In genomic region chr19:43730037-43730428, GRCm38 (mm10) we compare ENCODE assay signal across 8 mouse cellular contexts. TPM values are rescaled to one million over a fixed set of nuclear protein-coding genes. Genes with fewer than 3 reads are reported as not detected.
DNase-seq lines count a peak whose midpoint lies in the region; ATAC-seq and TF ChIP-seq lines count a peak whose summit lies in the region.

No protein-coding gene starts in this region.

- no peak for TF ChIP-seq EP300 in heart, adult 2 months (IDR thresholded peaks at IDR 0.05; ENCODE audit: insufficient read depth, low read depth, low read length)

- intact Hi-C loops in heart, adult 2 months (cut with DNase I), result no loop called here
- intact Hi-C loops in heart, postnatal 25 days (cut with DNase I), result no loop called here

- H3K9me3 ChIP-seq in hindbrain, embryonic 14.5 days (ENCODE audit: control insufficient read depth, low read length), result no peaks in the 10 kb centered on the region
- H3K9me3 ChIP-seq in midbrain, embryonic 14.5 days (ENCODE audit: control insufficient read depth, low read length), result no peaks in the 10 kb centered on the region

- TF ChIP-seq POLR2A in heart, adult 2 months (IDR thresholded peaks at IDR 0.05; ENCODE audit: insufficient read depth, low read depth, low read length), result no peak

- H3K79me2 ChIP-seq in heart, adult 2 months (replicated peaks; ENCODE audit: control insufficient read depth, insufficient read depth, low read length), result no peaks in the 10 kb centered on the region

- no peak for TF ChIP-seq CTCF in heart, adult 2 months (IDR thresholded peaks at IDR 0.05)

- DNase-seq in heart, adult 2 months, result no peak
- no peak for DNase-seq in heart, postnatal 25 days (ENCODE audit: low spot score)
- peak; percentile 47 for DNase-seq in R1 (ENCODE audit: low read depth, low spot score)
- DNase-seq in hindbrain, embryonic 14.5 days (ENCODE audit: low spot score), result no peak
- DNase-seq in midbrain, embryonic 14.5 days, result peak; percentile 26
- DNase-seq in cerebellum, postnatal 10 days, result no peak
- no peak for DNase-seq in cerebellum, postnatal 14 days
- no peak for DNase-seq in gastrocnemius, adult 8-10 months (ENCODE audit: low spot score in 2 of 2)

- H3K4me2 ChIP-seq in hindbrain, embryonic 14.5 days (replicated peaks), result peak overlapping the region; percentile 38
- peak overlapping the region; percentile 48 for H3K4me2 ChIP-seq in midbrain, embryonic 14.5 days (ENCODE audit: low read length)

- H3K9ac ChIP-seq in heart, adult 2 months (ENCODE audit: low read depth, low read length), result no peak overlapping the region
- H3K9ac ChIP-seq in hindbrain, embryonic 14.5 days, result peak overlapping the region; percentile 46; the same call in 1 of the 2 replicates
- no peak overlapping the region; the same call in 1 of the 2 replicates for H3K9ac ChIP-seq in midbrain, embryonic 14.5 days (replicated peaks; ENCODE audit: low read length)

- no peaks in the 10 kb centered on the region for H3K36me3 ChIP-seq in heart, adult 2 months (ENCODE audit: control insufficient read depth, insufficient read depth, low read length)
- peaks cover 51% of the 10 kb centered on the region for H3K36me3 ChIP-seq in hindbrain, embryonic 14.5 days (replicated peaks; ENCODE audit: control insufficient read depth, insufficient read depth)
- peaks cover 54% of the 10 kb centered on the region for H3K36me3 ChIP-seq in midbrain, embryonic 14.5 days (ENCODE audit: control insufficient read depth, insufficient read depth, low read length)

- ATAC-seq in hindbrain, embryonic 14.5 days (ENCODE audit: low FRiP score), result no peak
- ATAC-seq in midbrain, embryonic 14.5 days (ENCODE audit: low FRiP score, low TSS enrichment), result no peak

- peak overlapping the region; percentile 33; the same call in 1 of the 2 replicates for H3K4me3 ChIP-seq in heart, adult 2 months
- H3K4me3 ChIP-seq in hindbrain, embryonic 14.5 days (replicated peaks; ENCODE audit: low read length), result peak overlapping the region; percentile 12; the same call in 1 of the 2 replicates
- peak overlapping the region; percentile 18 for H3K4me3 ChIP-seq in midbrain, embryonic 14.5 days (replicated peaks; ENCODE audit: low read depth, low read length)

- no peak overlapping the region for H3K27ac ChIP-seq in heart, adult 2 months
- 0 out of 2 replicates have a peak overlapping the region, but pooled peaks have one; percentile 33 for H3K27ac ChIP-seq in hindbrain, embryonic 14.5 days
- H3K27ac ChIP-seq in midbrain, embryonic 14.5 days (replicated peaks; ENCODE audit: low read depth, low read length), result 0 out of 2 replicates have a peak overlapping the region, but pooled peaks have one; percentile 13

- WGBS in heart, adult 2 months, result 57% methylated on average over 8 of the region's 8 CpGs
- 37% methylated on average over 7 of the region's 8 CpGs for WGBS in hindbrain, embryonic 14.5 days
- WGBS in midbrain, embryonic 14.5 days, result 30% methylated on average over 8 of the region's 8 CpGs

- no peaks in the 10 kb centered on the region for H3K27me3 ChIP-seq in heart, adult 2 months (ENCODE audit: control insufficient read depth, insufficient read depth, low read length)
- no peaks in the 10 kb centered on the region for H3K27me3 ChIP-seq in hindbrain, embryonic 14.5 days (ENCODE audit: control insufficient read depth, insufficient read depth, low read length)
- no peaks in the 10 kb centered on the region for H3K27me3 ChIP-seq in midbrain, embryonic 14.5 days (ENCODE audit: control insufficient read depth, insufficient read depth, low read length)

- H3K4me1 ChIP-seq in heart, adult 2 months (ENCODE audit: control insufficient read depth, insufficient read depth, low read length), result no peaks in the 10 kb centered on the region
- H3K4me1 ChIP-seq in hindbrain, embryonic 14.5 days (replicated peaks; ENCODE audit: control insufficient read depth, insufficient read depth, low read length), result no peaks in the 10 kb centered on the region
- no peaks in the 10 kb centered on the region for H3K4me1 ChIP-seq in midbrain, embryonic 14.5 days (ENCODE audit: control insufficient read depth, insufficient read depth, low read length)

RNA-seq across cellular contexts. Expression of gene Cutc, which starts 22.8 kb away (rescaled TPM):
- 10 to 100 TPM; 12.1 to 15.0 TPM for total RNA-seq in heart, adult 2 months (2021)
- 8.6 and 14.5 TPM in 2 replicates for polyA plus RNA-seq in heart, adult 2 months (2012; rRNA removed)
- total RNA-seq in heart, postnatal 25 days (2021), result 10 to 100 TPM; 11.1 to 11.7 TPM
- polyA plus RNA-seq in hindbrain, embryonic 14.5 days (2014; fragmentation: Nextera tagmentation; extraction: Ambion mirVana), result 7.0 and 7.7 TPM in 2 replicates
- polyA plus RNA-seq in midbrain, embryonic 14.5 days (2014; fragmentation: Nextera tagmentation; extraction: Ambion mirVana), result 7.6 and 10.6 TPM in 2 replicates
- 10 to 100 TPM; 15.2 to 22.9 (median 17.6) TPM for total RNA-seq in gastrocnemius, adult 8-10 months (2022)

RNA-seq across cellular contexts. Expression of gene Cox15, which starts 22.8 kb away (rescaled TPM):
- 10 to 100 TPM; 25.0 to 27.0 TPM for total RNA-seq in heart, adult 2 months (2021)
- polyA plus RNA-seq in heart, adult 2 months (2012; rRNA removed), result 22.5 and 28.8 TPM in 2 replicates
- total RNA-seq in heart, postnatal 25 days (2021), result 10 to 100 TPM; 27.8 to 34.4 TPM
- polyA plus RNA-seq in hindbrain, embryonic 14.5 days (2014; fragmentation: Nextera tagmentation; extraction: Ambion mirVana), result 8.5 and 11.1 TPM in 2 replicates
- polyA plus RNA-seq in midbrain, embryonic 14.5 days (2014; fragmentation: Nextera tagmentation; extraction: Ambion mirVana), result 8.4 and 10.6 TPM in 2 replicates
- 10 to 100 TPM; 11.2 to 15.1 (median 13.3) TPM for total RNA-seq in gastrocnemius, adult 8-10 months (2022)

RNA-seq across cellular contexts. Expression of gene Entpd7, which starts 40.6 kb away (rescaled TPM):
- total RNA-seq in heart, adult 2 months (2021), result 1 to 10 TPM; 2.6 to 2.9 TPM
- polyA plus RNA-seq in heart, adult 2 months (2012; rRNA removed), result 1.8 and 2.0 TPM in 2 replicates
- total RNA-seq in heart, postnatal 25 days (2021), result 1 to 10 TPM; 2.7 to 3.1 TPM
- polyA plus RNA-seq in hindbrain, embryonic 14.5 days (2014; fragmentation: Nextera tagmentation; extraction: Ambion mirVana), result 11.9 and 13.0 TPM in 2 replicates
- 10.3 and 10.5 TPM in 2 replicates for polyA plus RNA-seq in midbrain, embryonic 14.5 days (2014; fragmentation: Nextera tagmentation; extraction: Ambion mirVana)
- total RNA-seq in gastrocnemius, adult 8-10 months (2022), result 1 to 10 TPM in 2 of 4 experiments, under 1 TPM in 2; 0.67 to 1.1 (median 0.92) TPM

RNA-seq across cellular contexts. Expression of gene Abcc2, which starts 52.0 kb away (rescaled TPM):
- not detected for total RNA-seq in heart, adult 2 months (2021)
- 0.06 and 0.15 TPM in 2 replicates for polyA plus RNA-seq in heart, adult 2 months (2012; rRNA removed)
- not detected for total RNA-seq in heart, postnatal 25 days (2021)
- polyA plus RNA-seq in hindbrain, embryonic 14.5 days (2014; fragmentation: Nextera tagmentation; extraction: Ambion mirVana), result 0.03 and 0.07 TPM in 2 replicates
- polyA plus RNA-seq in midbrain, embryonic 14.5 days (2014; fragmentation: Nextera tagmentation; extraction: Ambion mirVana), result not detected in 2 replicates
- under 1 TPM in 1 of 4 experiments, not detected in 3; 0.11 TPM for total RNA-seq in gastrocnemius, adult 8-10 months (2022)

RNA-seq across cellular contexts. Expression of gene Slc25a28, which starts 55.4 kb away (rescaled TPM):
- total RNA-seq in heart, adult 2 months (2021), result 10 to 100 TPM; 23.3 to 31.7 TPM
- 48.3 and 50.0 TPM in 2 replicates for polyA plus RNA-seq in heart, adult 2 months (2012; rRNA removed)
- 10 to 100 TPM; 19.3 to 21.6 TPM for total RNA-seq in heart, postnatal 25 days (2021)
- polyA plus RNA-seq in hindbrain, embryonic 14.5 days (2014; fragmentation: Nextera tagmentation; extraction: Ambion mirVana), result 14.2 and 14.9 TPM in 2 replicates
- 10.8 and 16.7 TPM in 2 replicates for polyA plus RNA-seq in midbrain, embryonic 14.5 days (2014; fragmentation: Nextera tagmentation; extraction: Ambion mirVana)
- 10 to 100 TPM; 26.4 to 36.4 (median 31.5) TPM for total RNA-seq in gastrocnemius, adult 8-10 months (2022)

Comparison
In these comparisons a context has a peak if more than half of its experiments do, and no peak if none do; other contexts are left out.
1. DNase-seq: peak in R1 (single experiment) and midbrain, embryonic 14.5 days (single experiment); none in heart, adult 2 months (0 of 2), heart, postnatal 25 days (single experiment), hindbrain, embryonic 14.5 days (single experiment), cerebellum, postnatal 10 days (0 of 2), cerebellum, postnatal 14 days (0 of 2) and gastrocnemius, adult 8-10 months (0 of 2).
2. Peak in every context shown above with its lines, with median percentiles within 50 percentile points of each other: H3K4me3 ChIP-seq.